ENCODE assay signal across 8 mouse cellular contexts in the genomic region with DNA sequence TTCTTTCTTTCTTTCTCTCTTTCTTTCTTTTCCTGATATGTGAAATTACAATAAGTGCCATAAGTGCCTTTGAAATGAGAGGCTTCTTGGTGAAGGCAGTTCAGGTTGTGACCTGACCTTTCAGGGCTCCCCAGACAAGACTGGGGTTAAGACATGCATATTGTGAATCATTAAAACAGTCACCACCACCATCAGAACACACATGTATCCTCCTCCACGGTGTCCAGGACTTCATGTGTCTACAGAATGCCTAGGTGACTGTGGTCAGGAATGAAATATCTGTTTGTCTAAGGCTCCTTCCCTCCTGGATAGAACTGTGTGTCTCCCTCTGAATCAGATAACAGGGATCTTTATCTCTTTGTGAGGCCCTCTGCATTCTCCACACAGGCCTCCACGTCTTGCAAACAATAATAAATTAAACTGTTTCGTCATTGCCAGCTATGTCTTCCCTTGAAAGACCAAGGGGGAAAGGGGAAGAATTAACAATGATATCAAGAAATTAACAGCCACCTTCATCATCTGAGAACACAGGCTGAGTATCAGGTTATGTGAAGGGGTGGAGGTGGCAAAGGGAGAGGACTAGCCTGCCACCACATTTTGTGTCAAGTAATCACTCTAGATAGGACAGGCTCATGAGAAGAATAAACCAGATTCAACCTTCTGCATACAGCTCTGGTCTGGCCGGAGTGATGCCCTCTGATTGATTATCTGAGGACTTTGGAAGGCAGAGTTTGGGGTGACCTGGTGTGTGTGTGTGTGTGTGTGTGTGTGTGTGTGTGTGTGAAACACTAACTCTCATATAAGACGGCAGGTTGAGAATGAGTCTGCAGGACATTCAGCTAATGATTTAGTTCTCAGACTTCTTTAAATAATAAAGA. TPM values are rescaled to one million over a fixed set of nuclear protein-coding genes. Genes with fewer than 3 reads are reported as not detected.
DNase-seq lines count a peak whose midpoint lies in the region; ATAC-seq and TF ChIP-seq lines count a peak whose summit lies in the region.

No protein-coding gene starts in this region.

- H3K27me3 ChIP-seq in forebrain, embryonic 16.5 days (replicated peaks; ENCODE audit: control insufficient read depth, insufficient read depth, low read length) = peaks cover 32% of the 10 kb centered on the region
- peaks cover 75% of the 10 kb centered on the region for H3K27me3 ChIP-seq in liver, embryonic 15.5 days

- ATAC-seq in forebrain, embryonic 16.5 days = no peak
- no peak for ATAC-seq in liver, embryonic 15.5 days (ENCODE audit: insufficient read depth)

- H3K4me3 ChIP-seq in gastrocnemius, adult 2 months = peak overlapping the region; percentile 94
- peak overlapping the region; percentile 70 for H3K4me3 ChIP-seq in forebrain, embryonic 16.5 days (replicated peaks; ENCODE audit: low read length)
- H3K4me3 ChIP-seq in liver, embryonic 15.5 days (replicated peaks) = peak overlapping the region; percentile 8; the same call in 1 of the 2 replicates

- no peak for TF ChIP-seq CTCF in gastrocnemius, adult 2 months (IDR thresholded peaks at IDR 0.05)

- H3K9ac ChIP-seq in forebrain, embryonic 16.5 days (replicated peaks; ENCODE audit: low read depth, low read length) = peak overlapping the region; percentile 80
- no peak overlapping the region for H3K9ac ChIP-seq in liver, embryonic 15.5 days

- WGBS in forebrain, embryonic 16.5 days = 21% methylated on average over 5 of the region's 5 CpGs
- WGBS in liver, embryonic 15.5 days (ENCODE audit: insufficient replicate concordance) = 15% methylated on average over 5 of the region's 5 CpGs

- peaks cover 18% of the 10 kb centered on the region for H3K4me1 ChIP-seq in forebrain, embryonic 16.5 days (replicated peaks; ENCODE audit: control insufficient read depth, insufficient read depth, low read length)
- H3K4me1 ChIP-seq in liver, embryonic 15.5 days (replicated peaks) = peaks cover 9% of the 10 kb centered on the region; the same call in 1 of the 2 replicates

- peak overlapping the region; percentile 78 for H3K27ac ChIP-seq in gastrocnemius, adult 2 months
- peak overlapping the region; percentile 1; the same call in 1 of the 2 replicates for H3K27ac ChIP-seq in forebrain, embryonic 16.5 days (ENCODE audit: low read length)
- no peak overlapping the region for H3K27ac ChIP-seq in liver, embryonic 15.5 days (replicated peaks)

- no peaks in the 10 kb centered on the region for H3K9me3 ChIP-seq in forebrain, embryonic 16.5 days (ENCODE audit: control insufficient read depth, low read length)
- no peaks in the 10 kb centered on the region for H3K9me3 ChIP-seq in liver, embryonic 15.5 days (replicated peaks)

- intact Hi-C loops in gastrocnemius, adult 2 months (cut with DNase I) = no loop called here

- H3K36me3 ChIP-seq in forebrain, embryonic 16.5 days (ENCODE audit: control insufficient read depth, insufficient read depth) = no peaks in the 10 kb centered on the region
- no peaks in the 10 kb centered on the region for H3K36me3 ChIP-seq in liver, embryonic 15.5 days (replicated peaks)

- DNase-seq in gastrocnemius, adult 2 months = no peak
- DNase-seq in gastrocnemius, postnatal 10 days = no peak
- peak; percentile 12 for DNase-seq in Muller cell, postnatal 12 days (ENCODE audit: inconsistent ontology term)
- DNase-seq in ovary, postnatal 14 days (ENCODE audit: low spot score) = no peak
- DNase-seq in spleen, postnatal 10 days (ENCODE audit: low spot score in 2 of 2) = no peak
- no peak for DNase-seq in urinary bladder, postnatal 25 days (ENCODE audit: low spot score)

- H3K4me2 ChIP-seq in forebrain, embryonic 16.5 days (ENCODE audit: low read length) = peak overlapping the region; percentile 90
- H3K4me2 ChIP-seq in liver, embryonic 15.5 days = peak overlapping the region; percentile 32

RNA-seq across cellular contexts. Expression of gene Nr2f2, which starts 10.6 kb away (rescaled TPM):
- total RNA-seq in gastrocnemius, adult 2 months (2021) = 10 to 100 TPM; 15.8 to 16.2 TPM
- 10 to 100 TPM; 32.7 to 39.2 TPM for total RNA-seq in gastrocnemius, postnatal 10 days (2021)
- 88.4 and 90.6 TPM in 2 replicates for polyA plus RNA-seq in forebrain, embryonic 16.5 days (2015; fragmentation: Nextera tagmentation; extraction: Ambion mirVana)
- 6.5 and 6.7 TPM in 2 replicates for polyA plus RNA-seq in liver, embryonic 15.5 days (2015; fragmentation: Nextera tagmentation; extraction: Ambion mirVana)

Comparison
In these comparisons a context has a peak if more than half of its experiments do, and no peak if none do; other contexts are left out.
1. H3K4me3 ChIP-seq: peak in every context shown above with its lines; median percentile 94 in gastrocnemius, adult 2 months; 70 in forebrain, embryonic 16.5 days; 8 in liver, embryonic 15.5 days.